Mouse (Mus musculus) adrenal gland, postnatal 4 days (tissue): Measurements from ENCODE around the gene Gm49405. TPM values are rescaled to one million over a fixed set of nuclear protein-coding genes. Genes with fewer than 3 reads are reported as not detected.
"Not testable (repeated sequence)": the region's sequence is repeated elsewhere in the genome, so short reads cannot be mapped to it uniquely, and the experiment has no call there.

Experiments used
- DNase-seq, 2 experiments: peaks; one replicate each; pipeline ENCODE4 v3.0.0; 2021 to 2022; ENCODE audit warnings: low spot score in 2 of 2, mixed read lengths in 2 of 2
- total RNA-seq, 2 experiments: library from RNA; stranded (reverse); gene quantifications; 2 replicates each; pipeline ENCODE4 v1.2.3; 2021

Gene Gm49405
- total RNA-seq, 2 experiments from 2014 or later = 1.7 to 1.8 TPM

DNA sequence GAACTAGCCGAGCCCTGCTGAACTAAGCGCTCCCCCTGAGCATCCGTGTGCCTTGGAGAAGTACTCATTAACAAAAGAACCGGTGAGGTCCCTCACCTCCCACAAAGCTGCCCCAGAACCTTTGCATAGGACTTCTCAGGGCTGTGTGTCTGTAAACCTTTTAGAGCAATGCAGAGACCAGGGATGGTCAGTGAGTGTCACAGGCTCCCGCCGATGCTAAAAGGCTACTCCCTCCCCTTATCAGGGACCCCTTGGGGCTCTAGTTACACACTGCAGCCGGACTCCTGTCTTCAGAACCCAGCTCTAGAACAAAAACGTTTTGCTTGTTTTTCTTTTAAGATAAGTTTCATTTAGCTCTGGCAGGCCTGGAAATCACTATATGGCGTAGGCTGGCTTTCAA lies 12.6 kb downstream of the Gm49405 start:
- DNase-seq = no peak

GRCm38 (mm10) chr19:4014802-4015201 lies 14.4 kb downstream of the Gm49405 start:
- no peak for DNase-seq

DNA sequence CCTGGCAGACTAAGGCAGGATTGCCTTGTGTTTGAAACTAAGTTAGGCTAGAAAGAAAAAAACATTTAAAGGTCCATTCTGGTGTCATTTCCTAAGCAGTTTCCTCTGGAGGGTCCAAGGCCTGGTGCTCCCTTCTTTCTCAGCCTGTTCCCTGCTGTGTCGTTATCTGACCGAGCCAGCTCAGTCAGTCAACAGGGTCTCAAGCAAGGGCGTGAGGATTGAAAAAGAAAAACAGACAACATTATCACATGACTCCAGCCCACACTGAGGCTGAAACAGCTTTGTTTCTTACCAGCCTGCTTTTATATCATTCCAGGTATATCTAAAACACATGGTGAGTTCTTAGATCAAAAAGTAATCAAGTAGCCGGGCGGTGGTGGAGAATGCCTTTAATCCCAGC lies 15.2 kb downstream of the Gm49405 start:
- no peak for DNase-seq

- no peak for DNase-seq
Measured at GRCm38 (mm10) chr19:4017921-4018587, 17.6 kb downstream of the Gm49405 start.

GRCm38 (mm10) chr19:4018743-4019583 lies 18.5 kb downstream of the Gm49405 start:
- DNase-seq = peak in 1 of 2 experiments; percentile 60

DNA sequence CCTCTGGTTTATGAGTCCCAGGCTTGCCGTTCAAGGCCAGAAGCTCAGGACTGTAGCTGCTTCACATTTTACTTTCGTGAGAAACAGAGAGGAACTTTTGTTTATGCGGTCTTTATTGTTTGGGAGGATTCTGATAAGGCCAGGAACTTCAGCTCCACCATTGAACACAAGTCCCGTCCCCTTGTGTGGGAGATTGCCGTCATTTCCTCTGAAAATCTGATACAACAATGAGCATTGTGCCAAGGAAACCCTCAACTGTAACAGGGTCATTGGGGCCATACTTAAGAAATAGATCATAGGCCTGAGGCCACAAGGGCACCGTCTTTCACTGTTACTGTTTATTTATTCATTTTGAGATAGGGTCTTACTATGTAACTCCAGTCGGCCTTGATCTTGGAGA lies 22.8 kb downstream of the Gm49405 start:
- DNase-seq = no peak

DNA sequence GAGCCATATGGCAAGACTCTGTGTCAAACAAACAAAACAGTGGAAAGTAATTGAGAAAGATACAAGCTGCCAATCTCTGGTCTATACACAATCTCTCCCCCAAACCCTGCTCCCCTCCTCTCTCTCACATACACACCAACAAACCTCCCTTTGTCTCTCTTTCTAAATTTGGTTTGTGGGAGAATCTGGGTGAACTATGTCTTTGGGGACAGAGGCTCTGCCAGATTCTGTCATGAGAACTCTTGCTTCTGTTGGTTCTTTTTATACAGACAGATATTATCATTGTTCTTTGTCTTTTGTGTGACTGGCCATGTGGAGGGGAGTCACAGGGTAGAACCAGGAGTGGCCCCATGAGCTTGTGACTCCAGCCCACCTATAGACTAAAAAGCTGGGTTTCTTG lies 27.1 kb downstream of the Gm49405 start:
- DNase-seq = no peak

DNA sequence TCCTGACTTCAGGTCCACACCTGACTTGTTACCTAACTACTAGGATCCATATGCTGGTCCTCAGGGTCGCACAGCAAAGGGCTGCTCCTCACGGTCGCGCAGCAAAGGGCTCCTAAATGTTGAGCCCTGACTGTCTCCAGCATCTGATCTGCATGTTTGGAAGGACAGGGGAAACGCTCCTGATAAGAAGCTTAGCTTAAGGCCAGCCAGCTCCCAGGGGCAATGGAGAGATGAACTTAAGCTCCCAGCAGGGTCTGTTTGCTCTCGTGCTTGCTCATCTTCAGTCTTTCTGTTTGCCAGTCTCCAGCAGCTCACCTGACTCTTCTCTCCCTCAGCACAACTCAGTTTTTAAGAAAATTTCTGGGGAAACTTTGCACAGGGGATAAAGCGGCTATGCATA lies 32.2 kb downstream of the Gm49405 start:
- DNase-seq = no peak

DNA sequence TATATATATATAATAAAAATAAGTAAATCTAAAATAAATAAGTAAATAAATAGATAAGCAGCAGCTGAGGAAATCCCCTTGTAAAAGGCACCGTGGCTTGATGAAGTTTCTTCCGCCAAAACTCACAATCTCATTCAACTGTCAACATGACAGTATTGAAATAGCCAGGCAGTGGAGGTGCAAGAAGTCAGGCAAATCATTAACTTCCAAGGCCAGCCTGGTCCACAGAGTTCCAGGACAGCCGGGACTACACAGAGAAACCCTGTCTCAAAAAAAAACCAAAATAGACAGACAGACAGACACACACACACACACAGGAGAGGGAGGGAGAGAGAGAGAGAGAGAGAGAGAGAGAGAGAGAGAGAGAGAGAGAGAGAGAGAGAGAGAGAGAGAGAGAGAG lies 32.9 kb downstream of the Gm49405 start:
- DNase-seq = no peak

GRCm38 (mm10) chr19:4033742-4034141 lies 33.3 kb downstream of the Gm49405 start:
- DNase-seq = no peak

- DNase-seq = no peak
Measured at GRCm38 (mm10) chr19:4036327-4037045, 36.1 kb downstream of the Gm49405 start.

DNA sequence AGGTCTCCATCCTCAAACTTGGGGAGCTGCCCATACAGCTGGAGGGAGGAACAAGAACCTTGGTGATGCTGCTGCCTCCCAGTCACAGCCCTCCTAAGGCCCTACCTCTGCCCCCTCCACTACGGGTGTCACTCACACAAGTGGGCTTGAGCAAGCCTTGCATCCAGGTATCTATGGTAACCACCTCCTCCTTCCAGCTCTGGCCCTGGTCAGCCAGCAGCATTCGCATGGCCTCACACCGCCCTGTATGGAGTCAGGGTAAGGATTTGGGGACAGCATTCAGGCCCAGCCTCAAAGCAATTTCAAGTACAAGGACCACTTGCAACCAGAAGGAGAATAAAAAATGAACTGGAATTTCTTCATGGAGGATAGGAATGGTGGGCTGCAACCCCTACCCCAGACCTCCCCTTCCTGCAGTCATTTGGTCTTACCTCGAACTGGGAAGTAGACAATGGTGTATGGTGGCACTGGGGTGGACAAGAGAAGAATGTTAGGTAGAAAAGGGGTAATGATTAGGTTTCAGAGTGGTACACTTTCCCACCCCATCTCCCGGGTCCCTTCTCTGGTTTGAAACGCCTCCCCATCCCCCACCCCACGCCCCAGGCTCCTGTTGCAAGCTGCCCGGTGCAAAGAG lies 36.8 kb downstream of the Gm49405 start:
- DNase-seq = not testable (repeated sequence)

DNA sequence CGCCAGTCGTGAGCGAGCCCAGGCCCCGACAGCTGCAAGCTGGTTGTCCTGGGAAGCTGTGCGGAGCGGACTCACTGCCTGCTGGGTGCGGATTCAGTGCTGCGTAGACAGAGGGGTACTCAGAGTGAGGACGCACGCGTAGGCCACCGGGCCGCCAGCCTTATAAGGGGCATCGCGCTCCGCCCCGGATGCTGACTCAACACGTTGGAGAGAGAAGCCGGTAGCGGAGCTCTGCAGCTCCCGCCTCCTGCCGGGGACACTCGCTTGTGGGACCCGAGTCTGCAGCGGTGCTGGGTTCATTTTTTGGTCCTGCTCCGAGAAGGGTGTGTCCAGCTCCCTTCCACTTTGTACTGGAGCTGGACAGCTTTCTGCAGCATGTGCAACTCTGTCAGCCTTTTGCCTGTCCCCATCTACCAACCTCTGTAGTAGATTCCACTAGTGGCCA lies 37.4 kb downstream of the Gm49405 start, which contains the start of gene Gstp1:
TSS of gene Gstp1 (minus strand) at position 198 of the 445 bp plus-strand sequence.
- peak; percentile 63 to 76 for DNase-seq

DNA sequence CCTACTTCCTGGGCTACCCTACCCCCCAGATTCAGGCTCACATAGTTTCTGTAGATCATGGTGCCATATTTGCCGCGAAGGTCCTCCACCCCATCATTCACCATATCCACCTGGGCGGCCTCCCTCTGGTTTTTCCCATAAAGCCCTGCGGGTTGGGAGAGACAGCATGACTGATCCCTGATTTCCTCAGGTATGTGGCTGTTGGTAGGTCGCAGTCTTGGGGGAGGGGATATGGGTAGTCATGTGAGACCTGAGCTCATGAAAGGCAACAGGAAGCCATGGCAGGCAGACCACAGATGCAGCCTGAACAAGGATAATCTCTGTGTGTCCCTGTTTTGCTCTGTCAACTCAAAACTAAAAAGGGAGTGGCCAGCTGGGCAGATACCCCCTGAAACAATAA lies 40.5 kb downstream of the Gm49405 start:
- not testable (repeated sequence) for DNase-seq

- not testable (repeated sequence) for DNase-seq
Measured at GRCm38 (mm10) chr19:4041500-4041899, 41.1 kb downstream of the Gm49405 start.

DNA sequence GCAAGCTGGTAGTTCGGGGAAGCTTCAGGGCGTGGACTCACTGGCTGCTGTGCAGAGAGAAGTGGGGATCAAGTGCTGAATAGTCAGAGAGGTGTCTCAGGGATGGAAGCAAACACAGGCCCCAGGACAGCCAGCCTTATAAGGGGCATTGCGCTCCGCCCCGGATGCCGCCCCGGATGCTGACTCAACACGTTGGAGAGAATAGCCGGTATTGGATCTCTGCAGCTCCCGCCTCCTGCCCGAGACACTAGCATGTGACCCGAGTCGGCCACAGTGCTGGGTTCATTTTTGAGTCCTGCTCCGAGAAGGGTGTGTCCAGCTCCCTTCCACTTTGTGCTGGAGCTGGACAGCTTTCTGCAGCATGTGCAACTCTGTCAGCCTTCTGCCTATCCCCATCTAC lies 41.7 kb downstream of the Gm49405 start:
- no peak for DNase-seq

DNA sequence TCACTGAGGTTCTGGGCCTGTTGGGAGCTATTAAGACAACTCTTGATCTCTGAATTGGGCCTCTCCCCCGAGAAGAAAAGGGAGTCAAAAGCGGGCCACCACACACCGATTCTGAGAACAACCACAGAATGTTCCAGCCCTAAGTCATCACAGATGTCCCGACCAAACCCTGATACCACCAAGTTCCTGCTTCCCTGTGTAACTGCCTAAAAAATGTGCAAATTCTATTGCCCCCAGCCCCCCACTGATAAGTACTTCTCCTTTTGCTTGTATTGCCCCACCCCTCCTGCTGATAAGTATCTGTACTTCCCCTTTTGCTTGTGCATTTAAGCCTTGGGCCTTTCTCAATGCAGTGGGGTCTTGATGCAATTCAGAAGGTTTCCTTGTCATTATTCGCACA lies 43.7 kb downstream of the Gm49405 start:
- DNase-seq = not testable (repeated sequence)

DNA sequence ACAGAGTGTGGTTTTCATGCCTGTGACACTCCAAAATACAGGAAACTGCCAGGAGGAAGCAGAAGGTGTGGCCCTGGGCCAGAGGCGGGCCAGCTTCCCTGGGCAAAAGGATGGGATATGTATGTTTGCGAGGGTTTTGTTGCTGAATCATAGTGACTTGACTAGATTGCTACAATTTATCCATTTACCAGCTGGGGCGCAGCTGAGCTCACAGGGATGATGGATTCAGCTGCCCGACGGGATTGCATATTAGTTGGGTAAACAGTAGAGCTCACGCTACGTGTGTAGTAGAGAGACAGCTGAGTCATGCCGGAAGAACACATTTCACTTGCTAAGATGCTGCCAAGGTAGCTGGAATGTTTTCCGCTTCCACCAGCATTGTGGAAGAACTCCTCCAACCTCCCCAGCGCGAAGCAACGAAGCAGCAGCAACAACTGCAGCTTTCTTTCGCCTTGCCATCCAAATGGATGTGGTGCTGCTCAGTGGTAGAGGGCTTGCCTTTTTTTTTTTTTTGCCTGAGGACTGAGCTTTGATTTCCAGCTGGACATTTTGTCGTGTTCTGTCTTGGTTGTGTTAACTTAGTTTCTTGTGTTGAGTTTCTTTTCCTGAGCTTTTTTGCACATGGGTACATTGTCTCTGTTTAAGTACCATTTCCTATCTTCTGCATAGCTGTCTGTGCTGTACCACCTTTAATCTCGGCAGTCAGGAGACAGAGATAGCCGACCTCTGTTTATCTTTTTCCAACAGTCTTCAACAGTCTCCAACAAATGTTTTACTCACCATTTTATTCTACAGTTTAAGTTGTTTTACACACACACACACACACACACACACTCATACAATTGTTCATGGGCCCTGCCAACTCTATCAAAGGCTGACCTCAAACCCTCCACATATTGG lies 45.8 kb downstream of the Gm49405 start, which contains the start of gene Gstp2:
TSS of gene Gstp2 (minus strand) at position 58 of the 900 bp plus-strand sequence.
- DNase-seq = peak in 1 of 2 experiments; percentile 56

DNA sequence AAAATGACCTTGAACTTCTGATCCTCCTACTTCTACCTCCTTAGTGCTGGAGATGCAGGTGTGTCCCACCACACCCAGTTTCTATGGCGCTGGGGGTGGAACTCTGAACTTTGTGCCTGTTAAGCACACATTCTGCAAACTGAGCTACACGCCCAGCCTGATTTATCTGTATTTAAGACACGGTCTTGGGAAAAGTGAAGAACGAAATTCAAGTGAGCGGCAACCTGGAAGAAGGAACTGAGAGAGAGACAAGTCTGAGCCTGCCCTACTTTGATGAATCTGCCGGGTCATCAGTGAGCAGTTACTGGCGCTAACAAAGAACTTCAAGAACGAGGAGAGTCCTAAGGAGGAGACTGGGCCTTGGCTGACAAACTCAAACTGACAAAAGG lies 46.4 kb downstream of the Gm49405 start:
- DNase-seq = no peak

- peak; percentile 50 to 75 for DNase-seq
Measured at GRCm38 (mm10) chr19:4047859-4048258, 47.4 kb downstream of the Gm49405 start.
